Mouse (Mus musculus) MEL (cell line): Measurements from ENCODE around the gene Rxra.

ENCODE experiments used
- MXI1 ChIP-seq: IDR thresholded peaks from 2 replicates; pipeline ENCODE4 v1.6.1; 2011; ENCODE audit warnings: mild to moderate bottlenecking, low read depth, low read length, improper control_type of control experiment
- ZC3H11A ChIP-seq: IDR thresholded peaks from 2 replicates; pipeline ENCODE4 v1.6.1; 2012; ENCODE audit warnings: low read depth, mild to moderate bottlenecking, inconsistent platforms, low read length, improper control_type of control experiment

GRCm38 (mm10) chr2:27775006-27775405 lies 98.8 kb downstream of the Rxra start:
- TF ChIP-seq ZC3H11A = no peak
- no peak for TF ChIP-seq MXI1
